Mouse (Mus musculus) intestine, postnatal 0 days (tissue): ENCODE data around the gene Cx3cl1. TPM values are rescaled to one million over a fixed set of nuclear protein-coding genes. Genes with fewer than 3 reads are reported as not detected.

Experiments
- ATAC-seq: fragments of 200-750 bp; cut with Nextera tagmentation; 2 replicates; pipeline ENCODE4 v1.8.0; 2017; ENCODE audit warnings: mild to moderate bottlenecking, moderate TSS enrichment, moderate library complexity
- H3K27ac ChIP-seq: fragments of 300-500 bp; sonication (generic); 2 replicates; pipeline ENCODE4 v1.5.1; 2014; ENCODE audit warnings: mild to moderate bottlenecking, low read depth, low read length, moderate library complexity
- H3K27me3 ChIP-seq: fragments of 300-500 bp; sonication (generic); replicated peaks from 2 replicates; pipeline ENCODE4 v1.6.1; 2014; ENCODE audit warnings: low read length, mixed read lengths; ENCODE audit not compliant: control insufficient read depth, insufficient read depth
- H3K36me3 ChIP-seq: fragments of 300-500 bp; sonication (generic); 2 replicates; pipeline ENCODE4 v1.6.1; 2014; ENCODE audit warnings: mild to moderate bottlenecking, moderate library complexity; ENCODE audit not compliant: control insufficient read depth, insufficient read depth
- H3K4me1 ChIP-seq: fragments of 300-500 bp; sonication (generic); replicated peaks from 2 replicates; pipeline ENCODE4 v1.6.1; 2014; ENCODE audit warnings: antibody characterized with exemption, low read length, mixed read lengths; ENCODE audit not compliant: control insufficient read depth, insufficient read depth
- H3K4me2 ChIP-seq: fragments of 300-500 bp; sonication (generic); replicated peaks from 2 replicates; pipeline ENCODE4 v1.6.1; 2014; ENCODE audit warnings: low read depth, mild to moderate bottlenecking, moderate library complexity
- H3K4me3 ChIP-seq: fragments of 300-500 bp; sonication (generic); 2 replicates; pipeline ENCODE4 v1.5.1; 2014; ENCODE audit warnings: low read depth, low read length
- H3K9ac ChIP-seq: fragments of 300-500 bp; sonication (generic); 2 replicates; pipeline ENCODE4 v1.6.1; 2014; ENCODE audit warnings: mild to moderate bottlenecking, low read depth, low read length
- H3K9me3 ChIP-seq: fragments of 300-500 bp; sonication (generic); 2 replicates; pipeline ENCODE4 v1.6.1; 2016; ENCODE audit warnings: mixed run types; ENCODE audit not compliant: control insufficient read depth
- CTCF ChIP-seq: sonication (generic); IDR thresholded peaks from 2 replicates; pipeline ENCODE4 v1.5.1; 2016; ENCODE audit warnings: low read depth, mild to moderate bottlenecking, control low read depth, antibody characterized with exemption, moderate library complexity
- WGBS: fragments of 180-500 bp; shearing (Covaris S2); extraction: QIAGEN DNeasy Blood & Tissue Kit; methylation state at CpG from one replicate; pipeline ENCODE4 v1.1.7; 2014; 5-methylcytosine and 5-hydroxymethylcytosine counted together
- polyA plus RNA-seq: library from polyadenylated mRNA; unstranded; fragments of >200 nt; fragmentation: Nextera tagmentation; extraction: Ambion mirVana; gene quantifications from 2 replicates; pipeline ENCODE4 v1.2.1, GENCODE M21; 2015

The Cx3cl1 gene
- polyA plus RNA-seq, 1 experiment from 2014 or later: 95.5 TPM

DNA sequence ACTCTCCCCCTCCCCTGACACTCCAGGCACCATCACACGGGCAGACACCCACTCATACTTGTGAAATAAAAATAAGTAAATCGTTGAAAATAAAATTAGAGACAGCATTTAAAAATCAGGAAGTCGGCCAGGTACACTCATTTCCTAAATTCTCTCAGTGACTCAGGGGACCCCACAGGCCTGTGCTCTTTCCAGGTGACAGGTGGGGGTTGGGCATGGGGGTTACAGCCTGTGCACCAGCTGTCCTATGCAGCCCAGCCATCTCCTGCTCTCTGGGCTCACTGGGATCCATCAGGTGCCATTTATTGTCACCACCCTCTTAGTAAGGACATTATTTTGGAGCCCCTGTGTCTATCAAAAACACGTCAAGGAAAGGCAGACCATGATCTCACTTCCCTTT is 12.1 kb downstream of the Cx3cl1 start:
- Histone ChIP-seq H3K27ac (peak overlapping the region; percentile 90; the same call in 1 of the 2 replicates), H3K4me3 (no peak overlapping the region), H3K27me3 (no peaks in the 10 kb centered on the region), H3K4me1 (peaks cover 12% of the 10 kb centered on the region), H3K9me3 (no peaks in the 10 kb centered on the region), H3K9ac (no peak overlapping the region), H3K4me2 (no peak overlapping the region), H3K36me3 (peaks cover 11% of the 10 kb centered on the region)
- ATAC-seq: no peak
- TF ChIP-seq CTCF: no peak
- WGBS: 73% methylated on average over 4 of the region's 4 CpGs

DNA sequence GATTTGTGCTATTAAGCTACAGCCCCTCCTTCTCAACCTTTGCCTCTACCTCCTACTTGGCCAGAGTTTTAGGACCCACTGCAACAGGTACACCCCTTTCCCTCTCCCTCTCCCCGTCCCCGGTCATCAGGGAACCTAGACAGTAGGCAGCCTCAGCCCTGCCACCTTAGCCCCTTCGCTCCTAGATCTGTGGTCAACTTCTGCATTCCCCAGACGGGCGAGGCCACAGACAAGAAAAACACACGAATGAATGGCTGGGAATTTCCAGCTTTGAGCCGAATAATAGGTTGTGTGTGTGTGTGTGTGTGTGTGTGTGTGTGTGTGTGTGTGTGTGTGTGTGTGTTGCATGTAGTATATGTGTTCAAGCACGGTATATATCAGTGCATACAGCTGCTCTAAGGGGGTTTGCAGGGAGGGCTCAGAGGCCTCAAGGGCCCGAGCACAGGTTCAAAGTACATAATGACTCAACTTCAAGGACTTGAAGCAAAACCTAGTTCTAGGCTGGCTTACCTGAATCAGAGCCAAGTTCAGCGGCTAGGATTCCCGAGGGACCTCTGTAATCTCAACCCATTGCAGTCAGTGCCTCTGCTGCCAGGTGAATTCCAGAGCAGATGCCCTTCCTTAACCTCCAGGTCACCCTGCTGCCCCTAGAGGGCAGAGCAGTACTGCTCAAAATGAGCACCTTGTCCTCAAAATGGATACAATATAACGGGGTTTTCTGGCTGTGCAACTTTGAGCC is 13.6 kb downstream of the Cx3cl1 start:
- 25% methylated on average over 12 of the region's 12 CpGs for WGBS
- ATAC-seq: peak; percentile 39
- H3K27me3 ChIP-seq: no peaks in the 10 kb centered on the region
- peak overlapping the region; percentile 90 for H3K27ac ChIP-seq
- H3K9ac ChIP-seq: no peak overlapping the region
- H3K4me2 ChIP-seq: no peak overlapping the region
- H3K4me1 ChIP-seq: peaks cover 8% of the 10 kb centered on the region
- no peaks in the 10 kb centered on the region for H3K9me3 ChIP-seq
- H3K4me3 ChIP-seq: no peak overlapping the region
- TF ChIP-seq CTCF: peak; percentile 76
- peaks cover 3% of the 10 kb centered on the region; the same call in 1 of the 2 replicates for H3K36me3 ChIP-seq

DNA sequence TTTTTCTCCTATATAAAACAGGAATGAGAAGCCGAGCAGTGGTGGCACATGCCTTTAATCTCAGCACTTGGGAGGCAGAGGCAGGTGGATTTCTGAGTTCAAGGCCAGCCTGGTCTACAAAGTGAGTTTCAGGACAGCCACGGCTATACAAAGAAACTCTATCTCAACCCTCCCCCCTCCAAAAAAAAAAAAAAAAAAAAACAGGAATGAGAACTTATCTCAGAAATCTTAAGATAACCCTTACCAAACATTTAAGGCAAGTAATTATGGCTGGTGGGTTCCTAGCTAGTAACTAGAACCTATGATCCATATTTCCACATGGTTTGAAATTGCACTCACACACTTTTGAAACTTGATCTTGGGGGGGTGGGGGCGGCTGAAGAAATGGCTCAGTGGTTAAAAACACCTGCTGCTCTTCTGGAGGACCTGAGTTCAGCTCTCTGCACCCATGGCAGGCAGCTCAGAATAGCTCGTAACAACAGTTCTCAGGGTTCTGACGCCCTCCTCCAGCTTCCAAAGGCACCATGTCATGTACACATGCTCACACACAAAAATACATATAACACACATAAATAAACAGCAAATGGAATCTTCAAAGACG is 14.3 kb downstream of the Cx3cl1 start:
- no peak for ATAC-seq
- Histone ChIP-seq H3K27ac (peak overlapping the region; percentile 90), H3K36me3 (no peaks in the 10 kb centered on the region), H3K4me1 (peaks cover 2% of the 10 kb centered on the region), H3K9me3 (no peaks in the 10 kb centered on the region), H3K9ac (no peak overlapping the region), H3K4me3 (no peak overlapping the region), H3K4me2 (no peak overlapping the region), H3K27me3 (no peaks in the 10 kb centered on the region)
- WGBS: 71% methylated on average over 6 of the region's 6 CpGs
- TF ChIP-seq CTCF: no peak

DNA sequence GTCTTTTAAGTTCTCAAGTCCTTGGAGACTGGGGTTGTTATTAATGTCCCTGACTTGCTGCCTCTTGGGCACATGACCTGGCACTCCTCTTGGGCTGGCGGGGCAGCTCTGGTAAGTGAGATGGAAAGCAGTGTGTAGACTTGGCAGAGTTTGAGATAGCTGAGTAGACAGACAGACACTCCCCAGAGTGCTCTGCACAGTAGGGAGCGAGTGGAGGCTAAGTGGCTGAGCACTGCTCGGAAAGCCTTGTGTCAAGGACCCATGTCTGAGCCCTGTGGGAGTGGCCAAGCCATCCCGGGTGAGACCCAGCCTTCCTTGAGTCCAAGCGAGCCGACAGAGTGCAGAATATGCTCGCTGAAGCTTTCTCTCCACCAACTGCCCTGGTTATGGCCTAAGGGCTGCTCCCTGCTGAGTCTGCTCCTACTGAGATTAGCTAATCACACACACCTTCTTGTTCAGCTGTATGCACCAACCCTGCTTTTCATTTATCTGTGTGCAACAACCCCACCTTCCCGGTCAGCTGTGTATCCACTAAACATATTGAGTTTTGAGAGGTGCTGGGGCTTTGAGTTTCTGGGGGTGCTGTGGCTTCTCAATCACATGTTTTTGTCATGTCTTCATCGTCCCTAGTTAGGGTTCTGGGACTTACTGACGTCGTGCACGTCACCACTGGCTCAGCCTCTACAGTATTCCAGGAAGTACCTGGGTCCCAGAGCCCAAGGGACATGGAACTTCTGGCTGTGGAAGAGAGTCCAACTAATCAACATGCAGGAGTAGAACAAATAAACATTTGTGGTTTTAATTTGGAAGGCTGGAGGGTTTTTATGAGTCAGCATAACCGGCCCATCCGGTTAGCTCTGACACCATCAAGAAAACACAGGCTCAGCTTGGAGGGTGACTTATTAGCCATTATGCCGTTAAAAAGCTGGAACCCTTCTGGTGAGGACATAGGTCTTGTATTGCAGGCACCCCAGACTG is 16.0 kb downstream of the Cx3cl1 start:
- no peaks in the 10 kb centered on the region for H3K27me3 ChIP-seq
- no peaks in the 10 kb centered on the region; the same call in 1 of the 2 replicates for H3K4me1 ChIP-seq
- no peak for TF ChIP-seq CTCF
- peak; percentile 50 for ATAC-seq
- H3K9me3 ChIP-seq: no peaks in the 10 kb centered on the region
- peak overlapping the region; percentile 76 for H3K27ac ChIP-seq
- H3K36me3 ChIP-seq: no peaks in the 10 kb centered on the region
- no peak overlapping the region for H3K9ac ChIP-seq
- H3K4me3 ChIP-seq: no peak overlapping the region
- 41% methylated on average over 15 of the region's 15 CpGs for WGBS
- no peak overlapping the region for H3K4me2 ChIP-seq

DNA sequence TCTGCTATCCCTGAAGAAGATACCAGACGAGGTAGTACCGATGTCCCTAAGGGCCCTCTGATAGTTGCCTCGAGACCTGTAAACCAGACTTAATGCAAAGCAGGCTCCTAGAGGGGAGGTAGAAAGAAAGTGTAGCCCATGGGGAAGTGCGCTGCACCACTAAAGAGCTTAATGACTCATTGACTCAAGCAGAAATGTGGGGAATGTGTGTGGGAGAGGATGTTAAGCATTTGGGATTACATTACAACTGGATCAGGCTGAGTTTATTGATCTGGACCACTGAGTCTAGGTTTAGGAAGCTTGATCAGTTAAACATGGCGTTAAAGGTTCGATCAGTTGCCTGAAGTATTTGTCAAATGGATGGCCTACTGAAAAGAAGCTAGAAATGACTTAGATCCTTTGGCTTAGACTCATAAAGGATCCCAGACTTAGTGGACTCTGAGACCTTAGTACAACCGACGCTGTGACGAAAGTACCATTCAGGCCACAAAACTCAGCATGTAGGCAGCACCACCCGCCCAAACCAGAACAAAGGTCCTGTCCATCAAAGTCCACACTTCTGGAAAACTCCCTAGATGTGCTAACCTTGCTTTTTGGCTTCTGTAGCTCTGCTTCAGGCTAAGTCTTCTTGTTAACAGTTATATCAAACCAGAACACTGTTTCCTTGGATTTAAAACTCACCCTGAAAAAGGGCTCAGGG is 17.6 kb downstream of the Cx3cl1 start:
- H3K9me3 ChIP-seq: no peaks in the 10 kb centered on the region
- no peak overlapping the region for H3K4me2 ChIP-seq
- H3K4me3 ChIP-seq: no peak overlapping the region
- no peak for TF ChIP-seq CTCF
- no peaks in the 10 kb centered on the region for H3K36me3 ChIP-seq
- no peaks in the 10 kb centered on the region; the same call in 1 of the 2 replicates for H3K4me1 ChIP-seq
- H3K9ac ChIP-seq: no peak overlapping the region
- no peaks in the 10 kb centered on the region for H3K27me3 ChIP-seq
- H3K27ac ChIP-seq: peak overlapping the region; percentile 66
- 72% methylated on average over 10 of the region's 10 CpGs for WGBS
- peak; percentile 28; the same call in 1 of the 2 replicates for ATAC-seq
